Mouse (Mus musculus) cerebellum, postnatal 36 days (tissue): ENCODE results near the gene Mmgt2.

Experiments used
- DNase-seq, 2 experiments: peaks; one replicate each; pipeline ENCODE4 v3.0.0; 2021 to 2022; ENCODE audit warnings: mixed read lengths in 2 of 2

Mmgt2 gene

GRCm38 (mm10) chr11:62648591-62649391 lies at the start of gene Mmgt2:
Gene Mmgt2 (plus strand): TSS chr11:62648664.
- peak; percentile 84 to 89 for DNase-seq

GRCm38 (mm10) chr11:62601732-62602618 lies 46.5 kb upstream of the Mmgt2 start:
- DNase-seq: no peak

GRCm38 (mm10) chr11:62602619-62603311 lies 45.7 kb upstream of the Mmgt2 start:
- peak; percentile 95 to 98 for DNase-seq

GRCm38 (mm10) chr11:62603312-62604056 lies 45.0 kb upstream of the Mmgt2 start:
- DNase-seq: peak in 1 of 2 experiments; percentile 28

- DNase-seq: no peak
Observed at GRCm38 (mm10) chr11:62604123-62604706, 44.2 kb upstream of the Mmgt2 start.

- no peak for DNase-seq
Observed at GRCm38 (mm10) chr11:62604886-62605618, 43.4 kb upstream of the Mmgt2 start.

GRCm38 (mm10) chr11:62605619-62606298 lies 42.7 kb upstream of the Mmgt2 start:
- DNase-seq: no peak

- no peak for DNase-seq
Observed at GRCm38 (mm10) chr11:62606299-62607169, 41.9 kb upstream of the Mmgt2 start.

GRCm38 (mm10) chr11:62607170-62607951 lies 41.1 kb upstream of the Mmgt2 start:
- no peak for DNase-seq

- no peak for DNase-seq
Observed at GRCm38 (mm10) chr11:62607952-62608201, 40.6 kb upstream of the Mmgt2 start.

- DNase-seq: no peak
Observed at GRCm38 (mm10) chr11:62608826-62609675, 39.4 kb upstream of the Mmgt2 start.

GRCm38 (mm10) chr11:62610304-62610703 lies 38.2 kb upstream of the Mmgt2 start:
- DNase-seq: no peak

- no peak for DNase-seq
Observed at GRCm38 (mm10) chr11:62612604-62613003, 35.9 kb upstream of the Mmgt2 start.

- DNase-seq: peak; percentile 93
Observed at GRCm38 (mm10) chr11:62613657-62614365, 34.7 kb upstream of the Mmgt2 start.

- no peak for DNase-seq
Observed at GRCm38 (mm10) chr11:62614876-62615410, 33.5 kb upstream of the Mmgt2 start.

- no peak for DNase-seq
Observed at GRCm38 (mm10) chr11:62615456-62615855, 33.0 kb upstream of the Mmgt2 start.

GRCm38 (mm10) chr11:62621079-62621478 lies 27.4 kb upstream of the Mmgt2 start:
- DNase-seq: no peak
